Mouse (Mus musculus) lung, postnatal 14 days (tissue): ENCODE results near the gene Oxtr.

Experiments used
- DNase-seq: peaks from one replicate; pipeline ENCODE4 v3.0.0; 2021

Gene Oxtr

DNA sequence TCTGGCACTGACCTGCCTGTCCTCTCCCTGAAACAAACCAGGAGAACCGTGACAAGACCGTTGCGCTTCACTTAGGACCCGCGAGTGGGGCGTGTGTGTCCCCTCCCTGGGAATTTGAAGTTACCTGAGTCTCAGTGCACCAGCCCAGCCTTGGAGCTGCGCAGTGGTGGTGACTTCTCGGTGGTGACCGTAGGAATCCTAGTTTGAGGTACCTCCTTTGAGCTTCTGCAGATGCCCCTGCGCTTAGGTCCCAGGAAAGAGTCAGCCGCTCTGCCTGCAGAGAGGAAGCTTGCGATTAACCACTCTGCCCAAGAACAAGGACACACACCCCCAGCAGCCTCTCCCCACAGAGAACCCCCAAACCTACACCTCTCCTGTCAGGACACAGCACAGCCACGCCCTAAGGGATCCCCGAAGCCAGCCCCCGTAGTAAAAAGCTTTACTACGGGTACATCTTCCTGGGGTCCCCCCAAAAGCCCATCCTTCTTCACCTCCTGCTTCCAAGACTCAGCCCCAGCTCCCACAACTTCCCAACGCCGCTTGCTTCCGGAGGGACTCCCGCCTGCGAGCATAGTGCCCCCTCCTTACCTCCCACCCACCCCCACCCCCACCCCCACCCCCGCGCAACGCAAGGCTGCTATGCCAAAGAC lies at the start of gene Oxtr:
TSS of gene Oxtr (minus strand) at position 34 of the 650 bp plus-strand sequence.
- DNase-seq: no peak

DNA sequence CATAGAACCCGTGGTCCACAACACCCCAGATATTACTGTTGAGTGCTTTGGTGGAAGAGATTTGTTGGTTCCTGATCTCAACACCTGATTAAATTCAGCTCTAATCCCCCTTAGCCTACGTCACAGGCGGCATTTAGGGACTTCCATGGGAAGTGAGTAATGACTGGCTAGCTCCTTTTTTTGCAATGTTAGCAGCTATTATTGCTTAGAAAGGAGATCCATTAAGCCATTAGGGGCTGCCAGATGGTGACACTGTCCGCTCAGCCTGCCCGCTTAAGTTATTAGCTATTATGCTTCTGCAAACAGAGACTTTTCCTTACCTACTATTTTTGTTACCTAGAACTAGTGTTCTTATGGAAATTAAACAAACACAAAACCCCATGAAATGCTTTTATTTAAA lies 35.7 kb upstream of the Oxtr start:
- DNase-seq: no peak

DNA sequence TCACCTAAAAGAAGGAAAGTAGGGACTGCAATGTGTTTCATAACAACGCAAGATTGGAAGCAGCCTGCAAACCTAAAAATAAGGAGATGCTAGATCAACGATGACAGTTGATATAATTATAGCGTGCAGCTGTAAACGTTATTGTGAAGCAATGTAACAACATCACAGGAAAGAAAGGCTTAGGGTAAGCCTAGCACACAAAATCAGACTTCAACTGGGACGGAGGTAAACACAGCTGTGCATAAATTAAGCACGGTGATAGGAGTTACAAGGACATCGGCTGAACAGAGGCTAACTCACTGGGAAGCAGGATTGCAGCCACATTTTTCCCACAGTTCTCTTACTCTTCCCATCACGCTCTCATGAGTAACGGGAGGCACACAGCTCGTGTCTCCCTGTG lies 34.7 kb upstream of the Oxtr start:
- no peak for DNase-seq

DNA sequence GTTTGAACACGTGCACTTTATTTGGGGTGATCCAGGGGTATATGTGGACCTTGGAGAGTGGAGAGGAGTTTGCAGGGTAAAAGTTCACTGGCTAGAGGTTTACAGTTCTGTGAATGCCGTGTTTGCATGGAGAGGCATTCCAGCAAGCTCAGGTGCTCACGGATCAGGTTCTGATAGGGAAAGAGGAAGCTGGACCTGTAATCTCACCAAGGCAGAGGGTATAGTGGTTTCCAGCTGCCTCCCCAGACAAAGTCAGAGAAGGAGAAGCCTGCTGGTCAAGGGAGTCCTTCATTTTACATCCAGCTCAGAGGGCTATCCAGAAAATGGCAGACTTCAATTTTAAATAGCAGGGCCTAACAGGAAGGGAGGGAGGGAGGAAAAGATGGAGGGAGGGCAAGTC lies 28.2 kb upstream of the Oxtr start:
- DNase-seq: no peak

DNA sequence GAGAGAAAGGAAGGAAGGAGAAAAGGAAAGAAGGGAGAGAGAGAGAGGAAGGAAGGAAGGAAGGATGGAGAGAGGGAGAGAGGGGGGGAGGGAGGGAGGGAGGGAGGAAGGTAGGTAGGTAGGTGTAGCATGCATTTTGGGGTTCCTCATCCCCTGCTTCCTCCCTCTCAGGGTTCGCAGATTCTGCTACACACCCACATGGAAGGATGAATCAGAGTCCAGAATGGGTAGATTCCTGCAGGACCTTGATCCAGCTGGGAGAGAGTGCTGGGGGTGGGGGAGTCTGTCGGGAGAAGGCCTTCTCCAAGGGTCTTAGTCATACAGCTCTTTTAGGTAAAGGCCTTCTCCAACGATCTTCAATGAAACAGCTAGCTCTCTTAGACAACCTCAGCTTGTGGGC lies 27.8 kb upstream of the Oxtr start:
- no peak for DNase-seq

DNA sequence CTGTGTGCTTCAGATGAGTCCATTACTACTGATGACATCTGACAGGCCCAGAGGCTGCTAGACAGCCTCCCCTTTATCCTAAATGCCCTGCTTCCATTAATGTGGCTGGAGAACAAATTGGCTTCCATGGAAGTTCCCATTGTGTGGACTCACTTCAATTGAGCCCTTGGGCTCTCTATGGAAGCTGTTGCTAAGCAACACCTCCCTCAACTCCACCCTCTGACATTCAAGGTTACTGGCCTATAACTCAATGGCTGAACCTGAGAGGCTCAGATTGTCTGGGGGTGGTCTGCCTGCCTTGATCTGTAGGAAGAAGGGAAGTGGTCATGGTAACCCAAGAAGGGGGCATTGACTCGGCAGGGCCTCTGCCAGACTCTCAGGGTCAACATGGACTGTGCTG lies 26.8 kb upstream of the Oxtr start:
- no peak for DNase-seq

DNA sequence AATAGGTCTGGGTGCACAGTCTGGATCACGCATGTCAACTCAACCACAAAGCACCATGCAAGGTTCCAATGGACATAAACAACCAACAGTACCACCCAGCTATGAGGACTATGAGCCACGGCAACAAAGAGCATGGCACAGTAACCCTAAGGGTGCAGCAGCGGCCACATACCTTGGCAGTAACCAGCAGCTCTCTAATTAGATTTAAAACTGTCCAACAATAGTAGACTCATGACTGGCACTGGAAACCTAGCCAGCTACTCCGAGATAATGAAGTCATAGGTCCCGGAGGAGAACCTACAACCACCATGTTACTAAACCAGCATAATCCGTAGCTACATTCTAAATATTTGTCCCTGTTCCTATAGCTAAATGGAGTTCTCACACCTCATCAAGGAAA lies 24.8 kb upstream of the Oxtr start:
- no peak for DNase-seq

DNA sequence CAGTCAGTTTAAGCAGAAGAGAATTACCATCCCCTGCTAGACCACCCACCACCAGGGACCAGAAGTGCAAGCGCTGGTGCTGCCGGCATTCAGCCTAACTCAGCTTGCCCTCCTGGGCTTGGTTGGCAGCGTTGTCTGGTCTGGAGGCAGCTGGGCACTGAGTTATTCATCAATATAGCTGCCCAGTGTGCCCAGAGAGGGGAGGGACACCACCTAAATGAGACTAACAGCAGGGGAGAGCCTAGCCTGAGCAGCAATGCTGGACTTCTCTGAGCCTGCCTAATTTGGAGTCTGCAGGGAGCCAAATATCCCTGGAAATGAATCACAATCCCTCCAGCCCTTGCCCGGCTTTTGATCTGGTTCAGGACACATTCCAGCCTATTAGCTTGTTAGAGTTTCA lies 20.6 kb upstream of the Oxtr start:
- DNase-seq: no peak

DNA sequence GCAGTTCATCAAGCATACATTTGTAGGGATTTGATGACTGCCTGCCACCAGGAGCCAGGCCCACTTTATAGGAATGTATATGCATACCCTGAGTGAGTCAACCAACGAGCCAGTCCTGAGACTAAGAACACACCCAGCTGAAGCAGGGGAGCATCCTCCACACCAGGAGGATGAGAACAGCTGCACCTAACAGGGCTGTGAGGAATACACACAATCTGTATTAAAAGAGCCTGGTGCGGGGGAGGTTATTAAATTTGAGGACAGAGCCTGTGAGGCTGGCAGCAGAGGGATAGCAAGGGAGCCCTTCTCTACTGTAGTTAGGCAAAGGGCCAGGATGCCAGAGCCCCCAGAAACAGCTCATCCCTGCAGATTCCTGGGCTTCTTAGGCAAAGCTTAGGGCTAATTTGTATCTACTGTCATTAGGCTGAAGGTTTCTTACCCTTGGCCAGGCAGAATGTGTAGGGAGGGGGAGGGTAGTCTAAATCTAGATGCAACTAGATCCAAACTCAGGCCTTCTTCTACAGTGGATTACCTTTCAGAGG lies 19.9 kb upstream of the Oxtr start:
- DNase-seq: no peak

DNA sequence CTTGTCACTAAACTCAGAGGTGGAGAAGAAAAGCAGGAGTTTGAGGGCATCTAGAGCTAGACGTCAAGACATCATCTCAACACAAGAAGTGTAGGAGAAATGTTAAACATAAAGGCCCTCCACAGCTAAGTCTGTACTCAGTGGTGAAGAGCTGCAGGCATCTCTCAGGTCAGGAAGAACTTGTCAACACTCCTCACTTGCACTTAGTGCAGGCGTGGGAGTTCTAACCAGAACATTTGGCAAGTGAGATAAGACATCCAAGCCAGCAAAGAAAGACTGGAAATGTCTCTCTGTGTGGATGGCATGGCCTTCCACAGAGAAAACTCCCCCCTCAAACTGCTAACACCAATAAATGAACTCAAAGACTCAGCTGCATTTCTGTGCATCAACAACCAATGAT lies 17.9 kb upstream of the Oxtr start:
- DNase-seq: no peak

DNA sequence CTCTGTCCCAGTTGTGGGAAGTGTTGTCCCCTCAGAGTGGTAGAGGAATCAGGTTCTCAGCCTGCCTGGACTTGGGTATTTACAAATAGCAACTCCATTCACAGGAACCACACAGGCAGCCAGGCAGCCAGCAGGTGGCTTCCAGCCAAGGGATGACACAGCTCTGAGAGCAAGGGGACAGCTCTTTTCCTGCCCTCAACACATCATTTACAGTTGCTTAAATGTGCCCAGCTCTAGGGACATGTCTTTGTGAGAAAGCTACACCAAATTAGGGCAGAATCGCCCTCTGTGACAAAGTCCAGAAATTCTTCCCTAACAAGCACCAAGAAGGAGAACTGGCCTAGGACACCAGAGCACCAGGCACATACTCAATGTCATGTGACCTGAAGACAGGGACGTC lies 11.4 kb upstream of the Oxtr start:
- peak; percentile 29 for DNase-seq

DNA sequence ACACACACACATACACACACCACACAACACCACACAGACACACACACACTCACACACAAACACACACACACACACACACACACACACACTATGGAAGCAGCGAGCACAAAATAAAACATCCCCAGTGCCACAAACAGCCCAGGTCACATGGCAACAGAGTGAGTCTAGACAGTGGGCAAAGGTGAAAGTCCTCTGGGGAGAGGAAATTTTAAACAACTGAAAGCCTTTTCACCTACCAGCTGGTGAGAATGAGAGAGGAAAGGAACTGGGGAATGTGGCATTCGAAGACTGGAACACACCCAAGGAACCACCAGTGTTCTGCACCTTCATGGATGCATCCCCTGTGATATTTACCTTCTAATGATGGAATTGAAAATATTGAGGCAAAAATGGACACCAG lies 9.7 kb upstream of the Oxtr start:
- no peak for DNase-seq

DNA sequence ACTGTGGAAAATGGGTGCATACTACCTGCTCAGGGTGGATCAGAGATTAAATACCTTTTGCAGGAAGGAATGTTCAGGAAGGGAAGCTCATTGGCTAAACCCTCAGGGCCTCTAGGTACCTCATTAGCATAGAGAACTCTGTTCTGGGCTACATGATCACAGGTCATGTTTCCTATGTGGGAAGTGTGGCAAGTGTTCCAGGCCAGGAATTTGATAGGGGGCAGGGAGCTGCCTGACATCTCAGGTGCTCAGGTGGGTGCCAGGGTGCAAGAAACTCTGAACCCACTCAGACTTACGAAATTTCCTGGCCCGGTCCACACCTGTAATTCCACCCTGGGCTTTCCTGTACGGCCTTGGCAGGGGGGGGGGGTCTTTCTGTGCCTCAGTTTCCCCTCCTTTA lies 9.0 kb upstream of the Oxtr start:
- no peak for DNase-seq

DNA sequence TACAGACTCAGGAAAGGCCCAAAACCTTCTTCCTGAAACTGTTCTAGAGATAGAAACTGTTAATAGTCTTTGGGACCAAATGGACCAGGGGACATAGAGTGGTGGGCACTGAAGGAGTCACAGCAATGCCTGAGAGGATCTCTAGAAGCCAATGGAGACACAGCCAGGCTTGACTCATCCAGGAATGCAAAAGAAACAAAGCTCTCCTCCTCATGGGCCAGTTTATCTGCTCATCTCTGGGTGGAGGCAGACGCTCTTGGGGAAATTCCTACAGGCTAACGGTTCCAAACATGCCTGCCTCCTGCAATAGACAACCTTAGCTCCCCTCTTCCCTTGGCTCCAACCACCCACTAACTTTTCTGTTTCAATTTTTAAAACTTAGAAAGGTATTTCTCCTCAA lies 7.7 kb upstream of the Oxtr start:
- no peak for DNase-seq

DNA sequence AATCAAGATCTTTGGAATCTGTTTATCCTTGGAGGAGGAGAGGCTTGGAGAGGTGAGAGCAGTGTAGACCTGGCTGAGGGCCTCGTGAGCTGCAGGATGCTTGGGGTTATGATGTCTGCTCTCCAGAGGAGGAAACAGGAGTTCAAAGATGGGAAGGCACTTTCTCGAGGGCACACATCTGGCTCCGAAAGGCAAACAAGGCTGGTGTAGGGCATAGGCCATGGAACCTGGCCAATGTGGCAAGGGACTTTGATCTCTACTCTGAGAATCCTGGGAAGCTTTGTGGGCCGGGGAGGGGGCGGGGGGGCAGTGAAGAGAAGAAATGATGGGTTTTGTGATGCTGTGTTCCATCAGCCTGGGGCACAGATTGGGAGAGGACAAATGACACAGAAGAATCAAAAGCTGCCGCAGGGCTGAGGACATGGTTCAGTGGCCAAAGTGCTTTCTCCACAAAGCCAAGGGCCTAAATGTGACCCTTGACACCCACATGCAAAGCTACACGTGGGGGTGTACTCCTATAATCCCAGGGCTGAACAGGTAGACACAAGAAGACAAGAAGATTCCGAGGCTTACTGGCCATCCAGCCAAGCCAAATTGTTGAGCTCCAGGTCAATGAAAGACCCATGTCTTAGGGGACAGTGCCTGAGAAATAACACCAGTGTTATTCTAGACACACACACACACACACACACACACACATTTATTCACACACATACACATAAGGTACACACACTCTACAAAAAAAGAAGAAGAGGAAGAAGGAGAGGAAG lies 6.7 kb upstream of the Oxtr start:
- DNase-seq: no peak

DNA sequence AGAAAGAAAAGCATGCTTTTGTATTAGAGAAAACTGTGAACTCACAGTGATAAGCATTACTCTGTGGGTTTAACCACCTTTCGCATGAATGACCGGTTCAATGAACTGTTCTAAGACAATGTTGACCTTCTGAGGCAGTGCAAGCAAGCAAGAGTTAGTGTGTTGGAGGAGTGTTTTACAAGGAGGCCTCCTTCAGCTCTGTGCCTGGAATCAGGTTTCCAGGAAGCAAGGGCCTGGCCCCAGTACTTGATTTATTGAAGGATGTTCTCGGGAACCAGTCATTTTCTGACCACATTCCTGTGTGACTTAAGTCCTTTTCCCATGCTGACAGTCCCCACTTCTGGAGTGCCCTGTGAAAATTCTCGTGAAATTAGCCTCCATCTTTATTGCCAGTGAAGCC lies 5.5 kb upstream of the Oxtr start:
- no peak for DNase-seq

DNA sequence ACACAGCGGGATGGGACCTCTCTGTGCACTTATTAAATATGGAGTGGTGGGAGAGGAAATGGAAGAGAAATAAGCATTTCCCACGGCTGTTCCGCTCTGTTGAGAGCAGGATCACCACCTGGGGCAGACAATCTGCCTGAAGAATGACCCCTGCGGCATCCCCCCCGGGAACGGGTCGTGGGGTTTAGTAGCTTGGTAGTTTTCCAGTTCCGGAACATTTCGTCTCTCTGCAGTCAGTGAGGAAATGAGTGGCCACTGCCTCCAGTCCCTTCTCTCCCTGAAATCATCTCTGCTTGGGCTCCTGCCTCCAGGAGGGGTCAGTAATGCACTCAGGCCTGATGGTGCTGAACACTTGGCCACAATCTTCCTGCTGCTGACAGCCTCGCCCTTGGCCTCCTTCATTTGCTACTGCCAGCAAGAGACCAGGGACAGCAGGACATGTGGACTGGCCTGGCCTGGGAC lies 4.9 kb upstream of the Oxtr start:
- no peak for DNase-seq

DNA sequence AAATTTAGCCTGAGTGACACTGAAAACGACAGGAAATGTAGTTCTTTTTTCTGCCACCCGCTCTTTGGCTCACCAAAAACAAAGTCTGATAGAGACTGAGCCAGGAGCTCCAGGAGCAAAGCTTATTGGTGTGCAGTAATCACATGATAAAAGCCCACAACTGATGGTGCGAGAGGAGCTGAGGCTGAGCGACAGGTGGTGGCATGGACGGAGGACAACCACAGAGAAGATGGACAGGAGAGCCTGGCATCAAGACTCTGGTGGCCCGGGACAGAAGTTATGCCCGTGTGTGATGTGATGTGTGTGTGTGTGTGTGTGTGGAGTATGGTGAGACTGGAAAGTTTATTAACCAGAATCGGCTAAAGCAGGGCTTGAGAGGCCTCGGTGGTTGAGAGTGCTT lies 3.6 kb upstream of the Oxtr start:
- no peak for DNase-seq

DNA sequence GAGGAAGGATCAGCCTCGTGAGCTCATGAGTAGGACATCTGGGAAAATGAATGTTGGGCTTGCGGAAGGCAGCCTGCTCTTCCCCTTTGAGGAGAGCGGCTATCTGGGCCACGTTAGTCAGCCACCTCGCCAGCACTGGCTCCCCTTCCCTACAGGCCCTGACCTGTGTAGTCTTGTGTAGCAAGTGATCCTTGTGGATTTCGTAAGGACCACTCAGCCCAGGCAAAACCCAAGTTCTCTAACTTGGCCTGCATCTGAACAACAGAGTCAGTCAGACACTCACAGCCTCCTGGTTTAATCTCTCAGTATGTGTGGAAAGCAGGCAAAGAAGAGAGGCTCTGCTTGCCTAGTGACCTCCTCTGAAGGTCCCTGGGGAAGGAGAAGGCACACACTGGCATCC lies 2.9 kb upstream of the Oxtr start:
- DNase-seq: no peak

DNA sequence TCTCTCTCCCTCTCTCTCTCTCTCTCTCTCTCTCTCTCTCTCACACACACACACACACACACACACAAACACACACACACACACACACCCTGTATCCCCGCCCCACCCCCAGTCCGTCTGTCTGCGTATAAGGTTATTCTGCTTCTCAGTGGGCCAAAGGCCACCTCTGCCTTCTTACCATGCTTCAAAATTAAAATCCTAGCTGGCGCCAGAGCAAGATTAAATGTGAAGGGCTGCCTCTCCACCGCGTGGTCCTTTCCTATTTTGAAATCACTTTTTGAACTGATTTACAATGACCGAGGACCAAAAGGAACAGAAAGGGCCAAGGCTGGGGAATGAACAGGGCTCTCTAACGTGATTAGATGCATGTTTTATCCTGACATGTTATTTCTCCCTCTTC lies 1.8 kb upstream of the Oxtr start:
- no peak for DNase-seq

DNA sequence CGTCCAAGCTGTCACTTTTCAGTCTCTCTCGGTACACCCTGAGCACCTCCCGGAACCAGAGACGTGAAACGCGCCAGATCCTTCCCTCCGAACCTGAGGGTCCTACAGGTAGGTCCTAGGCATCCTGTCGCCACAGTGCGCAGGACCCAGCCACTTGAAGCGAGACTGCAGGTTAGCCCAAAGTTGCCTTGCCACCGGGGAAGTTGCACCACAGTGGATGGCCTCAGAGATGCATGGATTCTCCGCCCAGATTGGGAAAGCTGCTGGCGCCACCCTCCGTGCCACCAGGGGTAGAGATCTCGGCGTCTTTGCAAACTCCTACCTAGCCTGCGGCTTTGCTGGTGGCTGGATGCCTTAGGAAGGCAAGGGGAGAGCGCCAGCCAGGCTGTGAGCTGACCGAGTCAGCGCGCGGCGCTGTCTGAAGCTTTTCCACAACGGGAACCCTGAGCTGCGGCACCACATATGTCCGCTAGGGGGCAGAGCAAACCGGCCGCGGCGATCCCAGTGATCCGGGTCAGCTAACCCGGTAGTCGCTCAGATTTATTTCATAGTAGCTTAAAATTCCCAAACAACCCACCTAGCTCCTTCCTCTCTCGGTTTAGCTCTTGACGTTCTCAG lies 991 bp upstream of the Oxtr start:
- peak; percentile 87 for DNase-seq

DNA sequence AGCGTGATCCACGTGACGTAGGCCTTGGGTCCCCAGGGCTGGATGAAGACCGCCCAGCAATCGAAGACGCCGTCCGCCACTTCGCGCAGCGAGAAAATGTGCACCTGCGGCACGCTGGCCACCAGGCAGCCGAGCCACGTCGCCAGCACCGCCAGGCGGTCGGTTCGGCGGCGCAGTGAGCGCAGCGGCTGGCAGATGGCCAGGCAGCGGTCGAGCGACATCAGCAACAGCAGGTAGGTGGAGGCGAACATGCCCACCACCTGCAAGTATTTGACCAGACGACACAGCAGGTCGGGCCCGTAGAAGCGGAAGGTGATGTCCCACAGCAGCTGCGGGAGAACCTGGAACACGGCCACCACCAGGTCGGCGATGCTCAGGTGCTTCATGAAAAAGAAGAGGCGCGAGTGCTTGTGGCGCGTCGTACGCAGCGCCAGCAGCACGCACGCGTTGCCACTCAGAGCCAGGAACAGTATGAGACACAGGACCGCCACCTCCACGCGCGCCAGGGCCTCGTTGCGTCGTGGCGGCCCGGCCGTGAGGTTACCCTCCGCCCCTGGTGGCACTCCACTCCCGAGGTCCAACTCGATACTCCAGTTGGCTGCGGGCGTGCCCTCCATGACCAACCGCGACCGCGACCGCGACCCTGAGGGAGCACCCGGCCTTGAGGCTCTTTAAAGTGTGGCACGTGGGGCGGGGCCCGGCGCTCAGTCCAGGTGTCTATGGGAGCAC lies 398 bp downstream of the Oxtr start:
- DNase-seq: no peak

DNA sequence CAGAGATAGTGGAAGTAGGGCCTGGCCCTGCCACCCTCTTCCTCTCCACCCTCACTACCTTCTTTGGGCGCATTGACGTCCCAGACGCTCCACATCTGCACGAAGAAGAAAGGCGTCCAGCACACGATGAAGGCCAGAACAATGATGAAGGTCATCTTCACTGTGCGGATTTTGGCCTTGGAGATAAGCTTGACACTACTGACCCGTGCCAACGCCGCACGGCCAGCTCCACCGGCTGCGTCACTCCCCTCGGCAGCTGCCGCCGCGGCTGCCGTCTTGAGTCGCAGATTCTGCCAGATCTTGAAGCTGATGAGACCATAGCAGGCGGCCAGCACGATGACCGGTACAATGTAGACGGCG lies 942 bp downstream of the Oxtr start:
- no peak for DNase-seq

DNA sequence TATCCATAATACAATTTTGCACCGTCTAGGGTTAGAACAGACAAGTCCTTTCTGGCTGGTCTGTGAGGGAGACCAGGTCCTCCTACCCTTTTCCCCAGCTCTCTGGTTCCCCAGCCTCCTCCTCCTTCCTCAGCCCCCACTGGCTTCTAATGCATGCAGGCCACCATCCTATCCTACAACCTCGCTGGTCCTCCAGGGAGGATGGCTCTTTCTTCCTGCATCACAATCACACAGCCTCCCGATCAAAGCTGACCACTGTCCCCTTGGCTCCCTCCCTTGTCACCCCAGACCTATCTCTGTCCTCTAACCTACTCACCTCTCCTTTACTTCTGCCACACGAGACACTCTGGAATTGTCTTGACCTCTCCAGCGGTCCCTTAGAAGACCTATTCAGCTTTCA lies 1.8 kb downstream of the Oxtr start:
- DNase-seq: no peak
